Mouse (Mus musculus): Measurements from ENCODE around the gene Tprn.

DNA sequence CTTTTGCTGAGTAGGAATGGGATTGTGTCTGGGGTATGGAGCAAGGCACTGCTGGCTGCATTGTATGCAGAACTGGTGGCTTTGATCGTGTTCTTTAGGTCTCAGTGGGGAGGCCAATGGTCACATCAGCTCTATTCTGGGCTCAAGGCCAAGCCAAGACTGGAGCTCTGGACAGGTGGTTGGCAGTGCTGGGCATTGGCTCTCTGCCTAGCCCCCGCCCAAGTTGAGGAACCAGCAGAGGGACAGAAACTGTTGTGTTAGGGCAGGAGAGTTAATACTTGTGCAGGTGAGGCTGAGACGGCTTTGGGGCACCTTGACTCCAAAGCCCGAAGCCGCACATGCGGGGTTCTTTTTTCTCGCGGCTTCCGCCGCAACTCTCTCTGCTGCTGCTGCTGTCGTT lies 27.2 kb downstream of the Tprn start, which contains the start of gene Lrrc26:
- TF ChIP-seq CTCF (IDR thresholded peaks at IDR 0.05; ENCODE audit: low read depth) (no peak), EP300 (IDR thresholded peaks at IDR 0.05; ENCODE audit: low read depth) (no peak)
